Comparison of ENCODE assay signal across 9 mouse cellular contexts in genomic region chr1:121053692-121054091, GRCm38 (mm10).
DNase-seq lines count a peak whose midpoint lies in the region; ATAC-seq lines count a peak whose summit lies in the region.
"Had no signal": no experiment of that assay in that cellular context is flagged by ENCODE, and none has a peak within 500 bp of the region (broad histone marks: within the 10 kb centered on the region; RNA-seq: fewer than 3 reads in every experiment).

No protein-coding gene starts in this region.

- no peaks in the 10 kb centered on the region for H3K36me3 ChIP-seq in forebrain, embryonic 15.5 days

- WGBS in forebrain, embryonic 15.5 days = 35% methylated on average over 11 of the region's 11 CpGs

- no peak overlapping the region for H3K4me2 ChIP-seq in forebrain, embryonic 15.5 days (replicated peaks)

- peaks cover 92% of the 10 kb centered on the region for H3K27me3 ChIP-seq in forebrain, embryonic 15.5 days

- H3K9me3 ChIP-seq in forebrain, embryonic 15.5 days = no peaks in the 10 kb centered on the region

- no peak overlapping the region for H3K9ac ChIP-seq in forebrain, embryonic 15.5 days (replicated peaks)

- H3K27ac ChIP-seq in forebrain, embryonic 15.5 days (replicated peaks) = no peak overlapping the region

- ATAC-seq in forebrain, embryonic 15.5 days (replicated peaks) = 0 out of 2 replicates have a peak, but pooled peaks have one; percentile 45

- H3K4me1 ChIP-seq in forebrain, embryonic 15.5 days = peaks cover 8% of the 10 kb centered on the region; the same call in 1 of the 2 replicates

- no peak overlapping the region for H3K4me3 ChIP-seq in forebrain, embryonic 15.5 days
- H3K4me3 ChIP-seq: erythroblast, embryonic 14.5 days had no signal

- DNase-seq in layer of hippocampus, postnatal 10 days (ENCODE audit: low spot score in 2 of 2) = peak; percentile 13 to 33
- no peak for DNase-seq in layer of hippocampus, postnatal 36 days
- DNase-seq in adrenal gland, postnatal 10 days = peak; percentile 21
- peak; percentile 17 for DNase-seq in lung, postnatal 14 days
- no peak for DNase-seq in thymus, postnatal 0 days (ENCODE audit: low spot score)
- DNase-seq in MN1 (ENCODE audit: low spot score) = no peak
- no peak for DNase-seq in right cerebral cortex, postnatal 36 days (ENCODE audit: low spot score in 2 of 2)

Comparison
In these comparisons a context has a peak if more than half of its experiments do, and no peak if none do; other contexts are left out.
1. DNase-seq: peak in layer of hippocampus, postnatal 10 days (2 of 2), adrenal gland, postnatal 10 days (single experiment) and lung, postnatal 14 days (single experiment); none in layer of hippocampus, postnatal 36 days (0 of 2), thymus, postnatal 0 days (single experiment), MN1 (single experiment) and right cerebral cortex, postnatal 36 days (0 of 2).